Mouse (Mus musculus) forebrain, embryonic 13.5 days (tissue): ENCODE results near the gene Spns2. TPM values are rescaled to one million over a fixed set of nuclear protein-coding genes. Genes with fewer than 3 reads are reported as not detected.

Source experiments
- ATAC-seq: fragments of 200-750 bp; cut with Nextera tagmentation; 2 replicates; pipeline ENCODE4 v1.8.0; 2017
- H3K27ac ChIP-seq: fragments of 300-500 bp; sonication (generic); 2 replicates; pipeline ENCODE4 v1.5.1; 2015; ENCODE audit warnings: inconsistent platforms, mild to moderate bottlenecking, moderate library complexity
- H3K27me3 ChIP-seq: fragments of 300-500 bp; sonication (generic); 2 replicates; pipeline ENCODE4 v1.6.1; 2015; ENCODE audit warnings: mild to moderate bottlenecking, inconsistent platforms
- H3K36me3 ChIP-seq: fragments of 300-500 bp; sonication (generic); 2 replicates; pipeline ENCODE4 v1.6.1; 2015; ENCODE audit warnings: mild to moderate bottlenecking, inconsistent platforms; ENCODE audit not compliant: poor library complexity, severe bottlenecking
- H3K4me1 ChIP-seq: fragments of 300-500 bp; sonication (generic); 2 replicates; pipeline ENCODE4 v1.6.1; 2015; ENCODE audit warnings: inconsistent platforms
- H3K4me2 ChIP-seq: fragments of 300-500 bp; sonication (generic); 2 replicates; pipeline ENCODE4 v1.6.1; 2015; ENCODE audit warnings: inconsistent platforms, mild to moderate bottlenecking, moderate library complexity
- H3K4me3 ChIP-seq: fragments of 300-500 bp; sonication (generic); 2 replicates; pipeline ENCODE4 v1.5.1; 2015; ENCODE audit warnings: mild to moderate bottlenecking, inconsistent platforms
- H3K9ac ChIP-seq: fragments of 300-500 bp; sonication (generic); 2 replicates; pipeline ENCODE4 v1.6.1; 2015; ENCODE audit warnings: mild to moderate bottlenecking, inconsistent platforms
- H3K9me3 ChIP-seq: fragments of 300-500 bp; sonication (generic); replicated peaks from 2 replicates; pipeline ENCODE4 v1.6.1; 2016; ENCODE audit warnings: inconsistent platforms
- WGBS: fragments of 180-500 bp; shearing (Covaris S2); methylation state at CpG from one replicate; pipeline ENCODE4 v1.1.7; 2015; 5-methylcytosine and 5-hydroxymethylcytosine counted together
- polyA plus RNA-seq: library from polyadenylated mRNA; unstranded; fragments of >200 nt; fragmentation: Nextera tagmentation; extraction: Ambion mirVana; gene quantifications from 2 replicates; pipeline ENCODE4 v1.2.1, GENCODE M21; 2015

Gene Spns2
- polyA plus RNA-seq, result 3.5 and 3.6 TPM in 2 replicates

DNA sequence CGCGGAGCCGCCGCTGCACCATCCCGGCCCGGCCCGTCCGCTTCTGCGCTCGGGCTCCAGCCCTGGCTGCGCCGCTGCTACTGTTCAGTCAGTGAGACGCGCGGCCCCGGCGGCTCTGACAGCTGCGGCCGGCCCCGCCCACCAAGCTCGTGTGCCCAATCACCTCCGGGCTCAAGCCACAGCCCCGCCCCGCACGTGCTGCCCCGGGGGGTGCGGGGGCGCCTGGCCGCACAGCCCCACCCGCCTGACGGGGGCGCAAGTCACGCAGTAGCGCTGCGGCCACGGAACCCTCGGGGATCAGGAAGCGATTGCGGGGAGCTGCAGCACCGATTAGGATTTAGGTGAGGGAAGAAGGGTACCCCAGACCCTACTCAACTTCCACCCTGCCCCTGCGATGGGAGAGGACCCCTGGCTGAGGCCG, at the start of gene Spns2:
Gene Spns2 (minus strand): TSS at position 24 of the 421 bp plus-strand sequence.
- WGBS, result 1% methylated on average over 34 of the region's 42 CpGs
- peak; percentile 95 for ATAC-seq
- peaks cover 37% of the 10 kb centered on the region for H3K27me3 ChIP-seq
- H3K9me3 ChIP-seq, result no peaks in the 10 kb centered on the region
- no peaks in the 10 kb centered on the region for H3K36me3 ChIP-seq
- H3K27ac ChIP-seq, result peak within 1 kb of the TSS; percentile 86
- H3K9ac ChIP-seq, result peak within 1 kb of the TSS; percentile 79
- peak within 1 kb of the TSS; percentile 64 for H3K4me3 ChIP-seq
- H3K4me1 ChIP-seq, result peaks cover 33% of the 10 kb centered on the region
- H3K4me2 ChIP-seq, result peak within 1 kb of the TSS; percentile 89

DNA sequence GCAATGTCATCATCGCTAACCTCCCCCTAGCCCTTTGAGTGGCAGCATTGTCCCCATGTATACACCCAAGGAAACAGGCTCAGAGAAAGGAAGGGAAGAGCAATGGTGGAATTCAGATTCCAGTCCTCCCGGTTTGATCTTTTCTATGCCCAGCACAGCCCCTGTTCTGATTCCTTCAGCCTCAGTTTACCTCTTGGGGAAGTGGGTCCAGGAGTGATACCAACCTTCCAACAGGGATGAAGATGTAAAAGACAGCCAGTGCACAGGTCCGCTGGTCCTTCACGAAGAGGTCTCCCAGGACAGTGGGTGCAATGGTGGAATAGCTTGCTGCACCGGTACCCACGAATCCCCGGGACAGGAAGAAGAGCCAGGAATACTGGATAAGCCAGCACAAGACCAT, 49.1 kb upstream of the Spns2 start:
- Histone ChIP-seq H3K27ac (no peak overlapping the region), H3K27me3 (no peaks in the 10 kb centered on the region), H3K4me2 (no peak overlapping the region), H3K4me1 (no peaks in the 10 kb centered on the region), H3K9me3 (no peaks in the 10 kb centered on the region), H3K4me3 (no peak overlapping the region), H3K9ac (no peak overlapping the region), H3K36me3 (no peaks in the 10 kb centered on the region)
- 88% methylated on average over 7 of the region's 7 CpGs for WGBS
- no peak for ATAC-seq

DNA sequence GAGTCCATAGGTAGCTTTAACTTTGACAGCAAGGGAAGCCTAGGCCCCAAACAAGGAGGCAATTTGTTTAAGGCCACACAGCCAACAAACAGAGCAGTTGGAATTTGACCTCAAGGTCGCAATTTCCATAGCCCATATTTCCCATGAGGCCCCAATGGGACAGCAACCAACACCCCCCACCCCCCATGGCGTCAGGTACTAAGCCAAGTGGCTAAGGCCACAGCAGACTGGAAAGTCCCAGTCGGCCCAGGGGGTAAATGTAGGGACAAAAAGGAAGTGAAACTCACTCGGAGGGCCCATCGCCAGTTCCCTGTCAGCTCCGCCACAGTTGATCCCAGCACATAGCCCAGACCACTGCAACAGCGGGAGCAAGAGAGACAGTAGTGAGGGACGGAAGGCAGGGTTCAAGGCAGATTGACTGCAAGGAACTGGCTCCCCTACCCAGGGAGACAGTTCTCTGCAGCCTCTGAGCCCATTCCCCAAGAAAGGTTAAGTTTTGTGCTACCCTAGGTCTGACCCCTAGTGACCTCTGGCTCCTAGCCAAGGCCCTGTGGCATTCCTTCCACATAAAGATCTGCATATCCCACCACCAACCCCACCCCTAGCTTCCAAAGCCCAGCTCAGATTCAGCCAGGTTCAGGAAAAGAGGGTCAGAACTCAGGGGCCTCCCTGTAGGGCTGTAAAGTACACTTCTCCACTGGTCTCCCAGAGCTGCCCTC, 48.5 kb upstream of the Spns2 start:
- no peaks in the 10 kb centered on the region for H3K4me1 ChIP-seq
- no peak overlapping the region for H3K4me2 ChIP-seq
- H3K27me3 ChIP-seq, result no peaks in the 10 kb centered on the region
- no peak overlapping the region for H3K4me3 ChIP-seq
- no peak for ATAC-seq
- H3K27ac ChIP-seq, result no peak overlapping the region
- no peak overlapping the region for H3K9ac ChIP-seq
- no peaks in the 10 kb centered on the region for H3K36me3 ChIP-seq
- WGBS, result 72% methylated on average over 8 of the region's 8 CpGs
- H3K9me3 ChIP-seq, result no peaks in the 10 kb centered on the region

DNA sequence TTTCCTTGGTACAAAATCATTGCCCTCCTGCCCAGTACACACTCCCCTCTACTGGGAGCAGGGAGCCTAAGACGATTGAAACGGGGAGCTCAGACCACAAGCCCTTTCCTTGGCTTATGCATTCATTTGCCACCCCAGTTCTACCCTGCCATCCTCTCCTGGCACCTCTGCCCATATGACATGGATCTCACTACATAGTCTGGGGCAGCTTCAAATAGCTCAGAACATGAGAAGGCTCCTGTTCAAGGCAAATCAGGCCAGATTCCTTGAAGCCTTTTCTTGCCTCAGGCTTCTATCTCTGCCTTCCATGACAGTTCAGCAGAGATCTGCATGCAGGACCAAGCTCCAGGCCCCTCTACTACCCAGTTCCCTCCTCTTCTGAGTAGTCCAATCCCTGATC, 47.8 kb upstream of the Spns2 start:
- Histone ChIP-seq H3K9ac (no peak overlapping the region), H3K27ac (no peak overlapping the region), H3K4me2 (no peak overlapping the region), H3K9me3 (no peaks in the 10 kb centered on the region), H3K4me3 (no peak overlapping the region), H3K36me3 (no peaks in the 10 kb centered on the region), H3K27me3 (no peaks in the 10 kb centered on the region), H3K4me1 (no peaks in the 10 kb centered on the region)
- WGBS, result 88% methylated on average over 2 of the region's 2 CpGs
- ATAC-seq, result no peak

DNA sequence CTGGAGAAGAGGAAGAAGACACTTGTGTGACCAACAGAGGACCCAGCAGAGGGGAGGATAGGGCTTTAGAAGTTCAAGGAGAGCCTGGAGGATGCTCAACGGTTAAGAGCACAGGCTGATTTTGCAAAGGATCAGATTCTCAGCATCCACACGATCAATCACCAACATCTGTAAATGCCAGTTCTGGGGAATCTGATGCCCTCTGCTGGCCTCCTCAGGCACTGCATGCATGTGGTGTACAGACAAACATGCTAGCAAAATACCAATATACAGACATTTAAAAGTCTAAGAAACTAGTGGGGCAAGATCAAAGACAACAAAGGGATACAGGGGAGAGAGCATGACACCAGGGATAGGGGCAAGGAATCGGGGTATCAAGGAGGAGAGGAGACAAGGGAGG, 45.8 kb upstream of the Spns2 start:
- no peak for ATAC-seq
- no peak overlapping the region for H3K9ac ChIP-seq
- no peak overlapping the region for H3K4me3 ChIP-seq
- H3K27ac ChIP-seq, result no peak overlapping the region
- WGBS, result 84% methylated on average over 3 of the region's 3 CpGs
- H3K4me1 ChIP-seq, result no peaks in the 10 kb centered on the region
- no peaks in the 10 kb centered on the region for H3K9me3 ChIP-seq
- no peaks in the 10 kb centered on the region for H3K27me3 ChIP-seq
- H3K36me3 ChIP-seq, result no peaks in the 10 kb centered on the region
- no peak overlapping the region for H3K4me2 ChIP-seq

DNA sequence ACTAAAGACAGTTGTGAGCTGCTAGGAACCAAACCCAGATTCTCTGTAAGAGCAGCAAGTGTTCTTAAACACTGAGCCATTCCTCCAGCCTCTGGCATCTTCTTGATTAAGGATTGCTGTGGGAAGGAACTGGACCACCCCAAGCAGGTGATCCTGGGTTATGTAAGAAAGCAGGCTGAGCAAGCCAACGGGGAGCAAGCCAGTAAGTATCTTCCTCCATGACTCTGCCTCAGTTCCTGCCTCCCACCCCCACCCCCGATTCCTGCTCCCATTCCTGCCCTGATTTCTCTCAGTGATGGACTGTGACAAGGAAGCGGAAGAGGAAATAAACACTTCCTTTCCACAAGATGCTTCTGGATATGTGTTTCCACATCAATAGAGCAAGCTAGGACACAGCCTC, 43.2 kb upstream of the Spns2 start:
- Histone ChIP-seq H3K4me2 (no peak overlapping the region), H3K36me3 (no peaks in the 10 kb centered on the region), H3K9me3 (no peaks in the 10 kb centered on the region), H3K27me3 (no peaks in the 10 kb centered on the region), H3K27ac (no peak overlapping the region), H3K9ac (no peak overlapping the region), H3K4me3 (no peak overlapping the region), H3K4me1 (no peaks in the 10 kb centered on the region)
- ATAC-seq, result no peak
- 80% methylated on average over 3 of the region's 3 CpGs for WGBS

DNA sequence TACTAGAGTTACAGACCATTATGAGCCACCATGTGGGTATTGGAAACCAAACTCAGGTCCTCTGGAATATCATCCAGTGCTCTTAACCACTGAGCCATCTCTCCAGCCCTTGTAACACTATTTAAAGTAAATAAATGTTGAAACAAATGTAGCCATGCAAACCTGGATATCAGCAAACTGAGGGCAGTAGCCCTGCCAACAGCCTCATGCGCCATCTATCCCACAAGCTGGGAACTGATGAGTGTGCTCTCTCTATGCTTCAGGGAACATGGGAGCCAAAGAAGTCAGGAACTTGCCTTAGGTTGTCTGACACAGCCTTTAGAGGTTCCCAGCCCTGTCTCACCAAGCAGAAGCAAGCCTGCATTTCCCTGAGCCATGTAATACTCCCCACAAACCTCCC, 41.9 kb upstream of the Spns2 start:
- Histone ChIP-seq H3K4me2 (no peak overlapping the region), H3K36me3 (no peaks in the 10 kb centered on the region), H3K9me3 (no peaks in the 10 kb centered on the region), H3K27me3 (no peaks in the 10 kb centered on the region), H3K4me3 (no peak overlapping the region), H3K9ac (no peak overlapping the region), H3K4me1 (no peaks in the 10 kb centered on the region), H3K27ac (no peak overlapping the region)
- 78% methylated on average over 1 of the region's 1 CpGs for WGBS
- ATAC-seq, result no peak

DNA sequence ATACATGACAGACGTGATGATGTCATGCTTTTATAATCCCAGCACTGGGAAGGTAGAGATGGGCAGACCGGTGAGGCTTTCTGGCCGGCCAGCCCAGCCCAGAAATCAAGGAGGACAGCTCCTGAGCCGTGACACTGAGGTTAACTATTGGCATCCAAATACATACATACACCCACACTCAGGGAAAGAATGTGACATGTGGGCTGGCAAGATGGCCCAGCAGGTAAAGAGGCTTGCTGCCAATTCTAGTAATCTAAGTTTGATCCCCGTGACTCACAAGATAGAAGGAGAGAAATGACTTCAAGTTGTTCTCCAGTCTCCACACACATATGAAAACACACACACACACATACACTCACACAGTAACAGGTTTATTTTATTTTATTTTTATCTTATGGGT, 41.4 kb upstream of the Spns2 start:
- no peak for ATAC-seq
- Histone ChIP-seq H3K4me1 (no peaks in the 10 kb centered on the region), H3K4me2 (no peak overlapping the region), H3K9ac (no peak overlapping the region), H3K27me3 (no peaks in the 10 kb centered on the region), H3K27ac (no peak overlapping the region), H3K9me3 (no peaks in the 10 kb centered on the region), H3K4me3 (no peak overlapping the region), H3K36me3 (no peaks in the 10 kb centered on the region)
- 85% methylated on average over 5 of the region's 5 CpGs for WGBS

DNA sequence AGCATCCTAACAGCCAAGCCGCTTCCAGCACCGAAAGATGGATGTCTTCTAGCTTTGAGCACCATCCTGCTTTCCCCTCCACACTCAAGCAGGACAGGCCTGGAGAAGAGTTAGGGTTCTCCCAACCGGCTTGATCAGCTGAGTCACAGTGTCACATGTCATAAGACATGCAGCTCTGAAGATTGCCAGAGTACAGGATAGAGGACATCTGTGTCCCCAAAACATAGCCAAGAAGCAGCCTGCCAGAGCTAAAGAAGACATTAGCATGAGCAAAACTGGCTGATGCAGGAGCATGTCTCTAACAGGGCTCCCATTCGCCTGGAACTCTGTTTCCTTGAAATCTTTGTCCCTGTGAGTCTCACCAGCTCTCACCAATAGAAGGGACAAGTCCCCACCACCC, 36.5 kb upstream of the Spns2 start:
- Histone ChIP-seq H3K4me3 (no peak overlapping the region), H3K4me1 (peaks cover 4% of the 10 kb centered on the region), H3K4me2 (no peak overlapping the region), H3K36me3 (no peaks in the 10 kb centered on the region), H3K9ac (no peak overlapping the region), H3K27ac (no peak overlapping the region), H3K27me3 (no peaks in the 10 kb centered on the region), H3K9me3 (no peaks in the 10 kb centered on the region)
- 87% methylated on average over 4 of the region's 4 CpGs for WGBS
- no peak for ATAC-seq

DNA sequence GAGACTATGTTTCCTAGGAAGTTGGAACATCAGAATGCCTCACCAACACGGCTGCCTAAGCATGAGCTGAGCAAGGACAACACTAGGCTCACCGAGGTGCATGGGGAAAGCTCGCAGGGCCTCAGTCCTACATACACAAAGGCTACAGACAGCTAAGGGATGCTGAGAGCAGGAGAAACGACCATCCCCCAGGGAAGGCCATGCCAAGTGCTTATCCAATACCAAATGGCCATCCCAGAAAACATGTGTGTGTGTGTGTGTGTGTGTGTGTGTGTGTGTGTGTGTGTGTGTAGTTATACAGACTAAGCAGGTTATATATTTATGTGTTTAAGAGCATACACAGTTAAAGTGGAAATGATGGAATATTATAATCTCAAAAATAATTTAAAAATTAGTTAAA, 34.0 kb upstream of the Spns2 start:
- no peak overlapping the region for H3K4me2 ChIP-seq
- H3K27ac ChIP-seq, result no peak overlapping the region
- H3K9ac ChIP-seq, result no peak overlapping the region
- WGBS, result 55% methylated on average over 4 of the region's 4 CpGs
- H3K36me3 ChIP-seq, result no peaks in the 10 kb centered on the region
- no peaks in the 10 kb centered on the region for H3K9me3 ChIP-seq
- no peak for ATAC-seq
- H3K4me3 ChIP-seq, result no peak overlapping the region
- H3K4me1 ChIP-seq, result peaks cover 4% of the 10 kb centered on the region
- H3K27me3 ChIP-seq, result no peaks in the 10 kb centered on the region

DNA sequence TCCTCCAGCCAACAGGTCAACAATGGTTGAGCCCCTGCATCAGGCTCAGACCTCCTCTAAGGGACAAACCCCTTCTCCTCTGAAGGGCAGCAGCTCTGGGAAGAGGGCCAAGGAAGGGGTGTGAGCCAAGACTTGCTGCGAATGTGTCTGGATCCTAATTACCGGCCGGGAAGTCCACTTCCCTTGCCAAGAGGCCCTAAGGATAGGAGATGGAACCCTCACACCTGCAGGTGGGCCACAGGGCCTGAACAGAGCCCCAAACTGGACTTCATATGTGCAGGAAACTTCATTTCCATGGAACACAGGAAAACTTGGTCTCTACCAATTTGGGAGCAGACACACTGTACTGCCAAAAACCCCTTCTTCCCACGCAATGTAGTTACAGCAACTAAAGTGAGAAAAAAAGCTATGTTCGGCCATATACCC, 32.9 kb upstream of the Spns2 start:
- no peaks in the 10 kb centered on the region for H3K9me3 ChIP-seq
- no peak overlapping the region for H3K4me3 ChIP-seq
- no peak overlapping the region for H3K27ac ChIP-seq
- no peak for ATAC-seq
- 68% methylated on average over 5 of the region's 5 CpGs for WGBS
- no peak overlapping the region for H3K9ac ChIP-seq
- H3K27me3 ChIP-seq, result no peaks in the 10 kb centered on the region
- no peaks in the 10 kb centered on the region for H3K36me3 ChIP-seq
- H3K4me2 ChIP-seq, result no peak overlapping the region
- peaks cover 4% of the 10 kb centered on the region for H3K4me1 ChIP-seq

DNA sequence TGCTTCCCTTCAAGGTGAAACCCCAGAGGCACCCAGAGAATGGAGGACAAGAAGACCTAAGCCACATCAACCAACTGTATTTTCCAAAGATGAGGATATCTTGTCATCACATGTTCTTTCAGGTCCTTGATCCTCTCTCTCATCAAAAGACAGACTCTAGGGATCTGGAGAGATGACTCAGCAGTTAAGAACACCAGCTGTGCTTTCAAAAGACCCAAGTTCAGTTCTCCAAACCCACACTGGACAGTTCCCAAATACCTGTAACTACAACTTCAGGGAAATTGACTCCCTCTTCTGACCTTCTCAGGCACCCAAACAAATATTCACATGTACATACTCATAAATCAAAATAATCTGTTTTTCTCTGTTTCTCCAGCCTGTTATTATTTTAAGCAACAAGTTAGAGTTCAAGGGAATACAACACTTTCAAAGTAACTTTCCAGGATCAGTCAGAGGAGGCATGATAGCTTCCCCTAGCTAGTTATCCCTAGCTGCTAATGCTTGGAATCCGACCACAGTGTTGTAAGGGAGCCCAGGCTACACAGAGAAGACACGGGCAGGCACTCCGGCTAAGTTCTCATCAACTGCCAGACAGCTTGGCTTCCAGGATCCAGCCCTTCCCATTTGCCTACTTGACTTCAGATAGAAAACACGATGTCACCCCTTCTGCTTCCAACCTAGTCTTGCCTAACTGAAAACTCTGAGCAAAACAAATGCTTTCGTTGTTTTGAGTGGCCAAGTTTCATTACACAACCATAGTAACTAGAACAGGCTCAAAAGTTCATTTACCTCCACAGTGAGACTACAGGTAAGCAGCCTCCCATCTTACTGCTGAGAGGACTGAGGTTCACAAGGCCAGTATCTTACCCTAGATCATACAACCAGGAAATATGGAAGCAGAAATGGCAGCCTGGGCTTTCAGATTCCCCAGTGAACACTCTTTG, 32.2 kb upstream of the Spns2 start:
- no peaks in the 10 kb centered on the region for H3K27me3 ChIP-seq
- no peaks in the 10 kb centered on the region for H3K36me3 ChIP-seq
- 82% methylated on average over 5 of the region's 5 CpGs for WGBS
- no peak overlapping the region for H3K4me3 ChIP-seq
- H3K4me2 ChIP-seq, result no peak overlapping the region
- ATAC-seq, result no peak
- H3K9ac ChIP-seq, result no peak overlapping the region
- H3K4me1 ChIP-seq, result peaks cover 4% of the 10 kb centered on the region
- H3K27ac ChIP-seq, result no peak overlapping the region
- no peaks in the 10 kb centered on the region for H3K9me3 ChIP-seq
